Mouse (Mus musculus) macrophage (primary cell): ENCODE results near the gene Cradd. TPM values are rescaled to one million over a fixed set of nuclear protein-coding genes. Genes with fewer than 3 reads are reported as not detected.

Source experiments
- H3K27ac ChIP-seq: fragments of 350-480 bp; formaldehyde crosslinking; 2 replicates; pipeline ENCODE4 v1.9.0; 2021
- H3K36me3 ChIP-seq: fragments of 350-480 bp; formaldehyde crosslinking; 2 replicates; pipeline ENCODE4 v1.9.0; 2021; ENCODE audit errors: inconsistent target
- H3K4me3 ChIP-seq: fragments of 350-480 bp; formaldehyde crosslinking; 2 replicates; pipeline ENCODE4 v1.9.0; 2021; ENCODE audit errors: inconsistent target
- H3K79me2 ChIP-seq: fragments of 350-480 bp; formaldehyde crosslinking; 2 replicates; pipeline ENCODE4 v1.9.0; 2021; ENCODE audit errors: inconsistent target
- WGBS: methylation state at CpG from one replicate; pipeline ENCODE4 v1.1.7; 2026; ENCODE audit warnings: inconsistent platforms; ENCODE audit not compliant: missing documents; 5-methylcytosine and 5-hydroxymethylcytosine counted together
- polyA plus RNA-seq: library from polyadenylated mRNA; stranded (reverse); fragments of 250-400 nt; gene quantifications from 3 replicates; pipeline ENCODE4 v1.2.4, GENCODE M21; 2018; ENCODE audit warnings: inconsistent platforms

Cradd gene
- polyA plus RNA-seq, 1 experiment from 2014 or later: 9.2 TPM

- no peaks in the 10 kb centered on the region for H3K36me3 ChIP-seq
- no peaks in the 10 kb centered on the region for H3K79me2 ChIP-seq
- 83% methylated on average over 9 of the region's 9 CpGs for WGBS
- H3K4me3 ChIP-seq: no peak overlapping the region
- H3K27ac ChIP-seq: no peak overlapping the region
Observed at GRCm38 (mm10) chr10:95152503-95152989, 171.4 kb downstream of the Cradd start.

DNA sequence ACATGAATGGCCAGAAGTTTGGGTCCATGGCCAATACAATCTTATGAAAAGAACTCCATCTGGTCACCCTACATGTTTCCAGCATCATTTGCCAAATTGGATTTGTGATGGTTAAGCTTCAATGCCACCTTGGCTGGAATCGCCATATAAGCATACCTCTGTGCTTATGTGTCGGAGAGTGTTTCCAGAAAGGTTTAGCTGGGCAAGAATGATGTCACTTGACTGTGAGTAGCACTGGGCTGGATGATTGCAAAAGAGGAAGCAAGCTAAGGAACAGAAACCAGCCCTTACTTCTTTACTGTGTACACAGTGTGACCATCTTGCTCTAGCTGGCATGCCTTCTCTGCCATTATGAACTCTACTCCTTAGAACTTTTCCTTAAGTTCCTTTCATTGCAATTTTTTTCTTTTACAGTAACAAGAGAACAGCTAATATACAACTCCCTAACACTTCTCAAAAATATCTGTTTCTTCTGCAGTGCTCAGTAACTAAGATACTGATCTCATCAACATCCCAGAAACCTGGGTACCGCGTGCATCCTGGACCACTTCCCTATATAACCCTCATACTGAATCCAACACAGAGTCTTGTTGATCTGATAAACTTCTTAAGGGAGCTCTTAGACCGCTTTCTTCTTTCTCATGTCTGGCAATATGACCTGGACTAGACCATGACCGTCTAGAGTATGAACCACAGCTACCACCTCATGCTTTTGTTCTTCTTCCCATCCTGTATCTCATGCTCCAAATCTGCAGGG, 172.7 kb downstream of the Cradd start:
- Histone ChIP-seq H3K27ac (peak overlapping the region; percentile 37), H3K79me2 (no peaks in the 10 kb centered on the region), H3K36me3 (no peaks in the 10 kb centered on the region), H3K4me3 (no peak overlapping the region)
- 23% methylated on average over 6 of the region's 6 CpGs for WGBS

- Histone ChIP-seq H3K27ac (no peak overlapping the region), H3K79me2 (no peaks in the 10 kb centered on the region), H3K36me3 (no peaks in the 10 kb centered on the region), H3K4me3 (no peak overlapping the region)
- 59% methylated on average over 1 of the region's 1 CpGs for WGBS
Observed at GRCm38 (mm10) chr10:95149666-95150065, 174.3 kb downstream of the Cradd start.

DNA sequence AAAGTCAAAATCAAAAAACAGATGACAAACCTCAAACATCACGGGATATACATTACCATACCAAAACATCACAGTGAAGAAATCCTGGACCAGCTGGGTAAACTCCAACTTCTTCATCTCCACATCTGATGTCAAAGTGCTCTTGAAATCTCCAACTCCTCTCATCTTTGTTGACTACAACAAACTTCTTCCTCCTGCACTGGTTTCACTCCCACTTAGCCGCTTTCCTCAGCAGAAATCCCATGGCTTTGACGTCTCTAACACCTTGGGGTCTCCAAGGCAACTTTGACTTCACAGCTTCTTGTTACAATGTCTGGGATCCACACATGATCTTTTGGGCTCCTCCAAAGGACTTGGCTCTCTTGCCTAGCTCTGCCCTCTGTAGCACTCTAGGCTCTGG, 175.3 kb downstream of the Cradd start:
- no peak overlapping the region for H3K4me3 ChIP-seq
- H3K36me3 ChIP-seq: no peaks in the 10 kb centered on the region
- H3K27ac ChIP-seq: no peak overlapping the region
- 97% methylated on average over 3 of the region's 3 CpGs for WGBS
- H3K79me2 ChIP-seq: no peaks in the 10 kb centered on the region

GRCm38 (mm10) chr10:95147136-95147901, 176.6 kb downstream of the Cradd start:
- Histone ChIP-seq H3K4me3 (no peak overlapping the region), H3K79me2 (no peaks in the 10 kb centered on the region), H3K27ac (no peak overlapping the region), H3K36me3 (no peaks in the 10 kb centered on the region)
- whole genome bisulfite sequencing: 95% methylated on average over 6 of the region's 6 CpGs

DNA sequence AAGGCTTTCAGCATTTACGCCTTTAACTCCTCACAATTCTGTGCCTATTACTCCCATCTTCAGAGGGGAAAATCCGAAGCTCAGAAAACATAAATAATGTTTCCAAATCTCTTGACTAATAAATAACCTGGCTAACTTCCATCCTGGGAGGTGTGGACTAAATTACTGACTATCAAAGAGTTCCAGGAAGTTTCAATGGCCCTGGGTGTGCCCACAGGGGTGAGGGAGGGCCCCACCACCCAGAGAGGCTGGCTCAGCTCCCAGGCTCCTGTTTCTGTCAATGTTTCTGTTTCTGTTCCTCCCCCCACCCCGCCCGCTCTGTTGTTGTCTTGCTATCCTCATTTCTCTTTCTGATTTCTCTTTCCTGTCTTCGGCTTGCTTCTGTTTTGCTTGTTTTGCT, 177.4 kb downstream of the Cradd start:
- no peaks in the 10 kb centered on the region for H3K79me2 ChIP-seq
- no peaks in the 10 kb centered on the region for H3K36me3 ChIP-seq
- H3K27ac ChIP-seq: no peak overlapping the region
- 62% methylated on average over 5 of the region's 5 CpGs for WGBS
- no peak overlapping the region for H3K4me3 ChIP-seq

GRCm38 (mm10) chr10:95145204-95145926, 178.6 kb downstream of the Cradd start:
- no peak overlapping the region for H3K27ac ChIP-seq
- H3K4me3 ChIP-seq: no peak overlapping the region
- no peaks in the 10 kb centered on the region for H3K36me3 ChIP-seq
- WGBS: 71% methylated on average over 9 of the region's 9 CpGs
- H3K79me2 ChIP-seq: no peaks in the 10 kb centered on the region

DNA sequence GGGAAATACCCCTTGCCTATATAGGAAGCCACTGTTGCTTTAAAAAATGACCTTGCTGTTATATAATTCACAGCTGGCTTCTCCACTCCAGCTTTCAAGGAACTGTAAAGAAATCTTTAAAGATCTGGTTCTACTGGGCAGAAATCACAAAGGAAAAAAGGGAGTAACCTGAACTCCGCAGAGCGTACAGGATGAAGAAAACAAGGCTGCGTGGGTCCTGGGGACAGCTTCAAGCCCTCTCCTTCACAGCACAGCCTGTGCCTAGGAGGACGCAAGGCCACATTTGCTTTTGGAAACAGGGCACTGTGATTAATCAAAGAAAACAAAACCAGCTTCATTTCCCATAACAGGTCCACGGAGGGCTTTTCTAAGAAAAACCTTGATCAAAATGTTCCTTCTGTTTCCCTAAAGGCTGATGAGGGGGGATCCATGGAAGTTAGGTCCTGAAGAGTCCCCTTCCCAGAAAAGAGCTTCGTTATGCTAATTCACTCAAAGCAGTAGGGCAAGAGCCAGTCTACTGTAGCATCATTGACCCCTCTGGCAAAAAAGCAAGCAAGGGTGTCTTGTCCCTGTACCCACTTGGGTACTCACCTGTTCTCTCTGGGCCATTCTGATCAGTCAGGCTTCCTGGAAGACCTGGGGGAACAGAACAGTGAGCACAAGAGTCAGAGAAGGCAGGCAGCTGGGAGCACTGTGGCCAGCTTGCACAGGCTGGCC, 179.4 kb downstream of the Cradd start:
- Histone ChIP-seq H3K36me3 (no peaks in the 10 kb centered on the region), H3K27ac (no peak overlapping the region), H3K4me3 (no peak overlapping the region), H3K79me2 (no peaks in the 10 kb centered on the region)
- 92% methylated on average over 6 of the region's 6 CpGs for WGBS

DNA sequence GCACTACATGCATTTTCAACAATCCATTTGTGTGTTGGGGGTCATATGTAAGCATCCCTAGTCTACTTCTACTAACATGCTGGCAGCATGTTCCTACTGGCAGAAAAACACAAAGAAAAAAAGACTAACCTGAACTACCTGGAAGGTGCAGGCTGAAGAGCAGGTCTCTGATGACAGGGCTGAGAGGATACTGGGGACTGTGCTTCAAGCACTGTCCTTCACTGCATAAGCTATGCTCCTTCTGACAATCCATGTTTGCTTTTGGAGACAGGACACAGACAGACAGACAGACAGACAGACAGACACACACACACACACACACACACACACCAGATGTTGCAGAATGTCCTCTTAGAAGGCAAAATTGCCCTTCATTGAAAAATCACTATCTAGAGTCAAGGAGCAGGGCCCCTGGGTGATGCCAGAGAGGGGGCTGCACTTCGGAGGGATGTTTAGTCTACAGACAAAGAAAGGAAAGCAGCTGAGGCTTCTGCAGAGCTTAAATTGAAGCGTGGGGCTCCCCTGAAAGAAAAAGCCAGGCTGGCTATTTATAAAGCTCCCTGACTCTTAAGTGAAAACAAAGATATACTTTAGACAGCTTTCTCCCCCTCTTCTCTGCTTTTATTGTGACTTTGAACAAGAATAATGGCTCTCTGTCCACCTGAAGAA, 180.4 kb downstream of the Cradd start:
- Histone ChIP-seq H3K4me3 (no peak overlapping the region), H3K27ac (no peak overlapping the region), H3K36me3 (no peaks in the 10 kb centered on the region), H3K79me2 (no peaks in the 10 kb centered on the region)
- WGBS: 88% methylated on average over 2 of the region's 2 CpGs

DNA sequence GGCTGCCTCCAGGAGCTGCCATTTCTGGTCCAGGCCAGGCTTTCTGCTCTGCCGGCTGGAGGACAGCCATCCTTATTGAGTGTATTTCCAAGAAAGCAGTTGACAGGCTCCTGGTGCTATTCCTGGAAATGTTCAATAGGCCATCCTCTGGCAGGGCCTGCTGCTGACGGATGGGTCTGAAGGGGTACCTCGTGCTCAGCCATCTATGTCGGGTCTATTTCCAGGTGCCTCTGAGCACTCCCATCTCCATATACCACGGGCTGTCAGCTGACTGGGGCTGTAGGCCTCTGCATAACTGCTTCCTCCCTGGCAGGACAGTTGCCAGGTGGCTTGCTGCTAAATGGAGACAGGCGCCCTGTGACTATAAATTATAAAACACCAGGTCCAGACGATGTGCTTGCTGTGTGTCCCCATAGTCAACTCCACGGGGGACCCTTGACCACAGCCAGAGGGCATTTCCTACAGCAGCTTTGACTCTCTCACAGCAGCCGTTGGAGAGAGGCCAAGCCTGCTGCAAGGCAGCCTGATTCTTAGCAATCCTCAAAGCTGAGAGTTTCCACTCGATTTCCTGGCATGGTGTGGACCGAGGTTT, 181.0 kb downstream of the Cradd start:
- Histone ChIP-seq H3K4me3 (no peak overlapping the region), H3K36me3 (no peaks in the 10 kb centered on the region), H3K27ac (no peak overlapping the region), H3K79me2 (no peaks in the 10 kb centered on the region)
- 38% methylated on average over 11 of the region's 11 CpGs for WGBS

DNA sequence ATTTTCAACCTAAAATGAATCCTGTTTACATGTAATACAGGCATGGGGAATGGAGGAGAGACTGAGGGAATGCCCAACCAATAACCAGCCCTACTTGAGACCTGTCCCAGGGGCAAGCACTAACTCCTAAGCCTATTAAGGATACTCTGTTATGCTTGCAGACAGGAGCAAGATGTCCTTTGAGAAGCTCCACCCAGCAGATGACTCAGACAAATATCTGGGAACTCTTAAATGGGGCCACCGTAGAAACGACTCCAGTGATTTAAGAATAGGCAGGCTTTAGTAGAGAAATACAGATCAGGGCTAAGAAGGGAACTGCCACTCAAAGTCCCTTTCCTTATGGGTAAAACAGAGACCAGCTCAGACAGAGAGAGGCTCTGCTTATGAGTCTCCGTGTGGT, 182.9 kb downstream of the Cradd start:
- 69% methylated on average over 3 of the region's 3 CpGs for WGBS
- Histone ChIP-seq H3K36me3 (no peaks in the 10 kb centered on the region), H3K4me3 (no peak overlapping the region)

DNA sequence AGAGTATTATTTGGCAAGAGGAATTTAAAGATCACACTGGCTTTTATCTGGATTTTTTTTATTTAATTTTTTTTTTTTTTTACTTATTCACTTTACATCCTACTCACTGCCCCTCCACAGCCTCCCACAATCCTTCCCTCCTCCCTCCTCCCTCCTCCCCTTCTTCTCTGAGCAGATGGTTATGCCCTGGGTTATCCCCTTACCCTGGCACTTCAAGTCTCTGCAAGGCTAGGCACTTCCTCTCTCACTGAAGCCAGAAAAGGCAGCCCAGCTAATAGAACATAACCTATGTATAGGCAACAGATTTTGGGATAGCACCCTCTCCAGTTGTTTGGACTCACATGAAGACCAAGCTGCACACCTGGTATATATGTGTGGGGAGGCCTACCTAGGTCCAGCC, 183.7 kb downstream of the Cradd start:
- Histone ChIP-seq H3K27ac (no peak overlapping the region), H3K36me3 (no peaks in the 10 kb centered on the region), H3K79me2 (no peaks in the 10 kb centered on the region), H3K4me3 (no peak overlapping the region)

More for the DNA sequence above, 182.9 kb downstream of the Cradd start:
- H3K27ac ChIP-seq: no peak overlapping the region
- H3K79me2 ChIP-seq: no peaks in the 10 kb centered on the region

- 92% methylated on average over 8 of the region's 8 CpGs for WGBS
- Histone ChIP-seq H3K4me3 (no peak overlapping the region), H3K79me2 (no peaks in the 10 kb centered on the region), H3K27ac (no peak overlapping the region), H3K36me3 (no peaks in the 10 kb centered on the region)
Observed at GRCm38 (mm10) chr10:95139645-95140044, 184.3 kb downstream of the Cradd start.

GRCm38 (mm10) chr10:95133057-95133456, 190.9 kb downstream of the Cradd start:
- Histone ChIP-seq H3K27ac (no peak overlapping the region), H3K79me2 (no peaks in the 10 kb centered on the region), H3K4me3 (no peak overlapping the region), H3K36me3 (no peaks in the 10 kb centered on the region)
- 93% methylated on average over 4 of the region's 4 CpGs for WGBS
